Mouse (Mus musculus): ENCODE measurements around the gene Scaf1. TPM values are rescaled to one million over a fixed set of nuclear protein-coding genes. Genes with fewer than 3 reads are reported as not detected.

The Scaf1 gene
- total and polyA plus RNA-seq, 2 experiments from 2014 or later, result 45.6 to 77.7 TPM

DNA sequence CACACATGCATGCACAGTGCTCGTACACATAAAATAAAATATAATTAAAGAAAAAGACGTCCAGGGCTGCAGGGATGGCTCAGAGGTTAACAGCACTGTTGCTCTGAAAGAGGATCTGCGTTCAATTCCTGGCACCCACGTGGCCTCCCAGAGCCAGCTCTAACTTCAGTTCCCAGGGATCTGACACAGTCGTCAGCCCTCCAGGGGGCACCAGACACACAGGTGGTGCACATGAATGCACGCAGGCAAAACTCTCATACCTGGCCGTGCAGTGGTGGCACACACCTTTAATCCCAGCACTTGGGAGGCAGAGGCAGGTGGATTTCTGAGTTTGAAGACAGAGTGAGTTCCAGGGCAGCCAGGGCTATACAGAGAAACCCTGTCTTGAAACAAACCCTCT lies 50.2 kb downstream of the Scaf1 start:
- H3K4me3 ChIP-seq (ENCODE audit: low read length), result no peak overlapping the region
- peaks cover 1% of the 10 kb centered on the region; the same call in 1 of the 2 replicates for H3K4me1 ChIP-seq (ENCODE audit: insufficient read depth, low read length)
- WGBS, result 79% methylated on average over 7 of the region's 7 CpGs
- no peak overlapping the region for H3K9ac ChIP-seq (replicated peaks; ENCODE audit: low read length)
- no peak; the same call in 1 of the 2 replicates for TF ChIP-seq CTCF (IDR thresholded peaks at IDR 0.05; ENCODE audit: low read depth)
- no peak for DNase-seq (ENCODE audit: low spot score)
- peaks cover 17% of the 10 kb centered on the region for H3K36me3 ChIP-seq (ENCODE audit: insufficient read depth, low read length)
- no peak overlapping the region for H3K27ac ChIP-seq
- ATAC-seq, result no peak
- no peak overlapping the region for H3K4me2 ChIP-seq (ENCODE audit: low read depth, low read length)
- H3K9me3 ChIP-seq (ENCODE audit: low read length), result no peaks in the 10 kb centered on the region
- H3K27me3 ChIP-seq (ENCODE audit: insufficient read depth, low read length), result no peaks in the 10 kb centered on the region

DNA sequence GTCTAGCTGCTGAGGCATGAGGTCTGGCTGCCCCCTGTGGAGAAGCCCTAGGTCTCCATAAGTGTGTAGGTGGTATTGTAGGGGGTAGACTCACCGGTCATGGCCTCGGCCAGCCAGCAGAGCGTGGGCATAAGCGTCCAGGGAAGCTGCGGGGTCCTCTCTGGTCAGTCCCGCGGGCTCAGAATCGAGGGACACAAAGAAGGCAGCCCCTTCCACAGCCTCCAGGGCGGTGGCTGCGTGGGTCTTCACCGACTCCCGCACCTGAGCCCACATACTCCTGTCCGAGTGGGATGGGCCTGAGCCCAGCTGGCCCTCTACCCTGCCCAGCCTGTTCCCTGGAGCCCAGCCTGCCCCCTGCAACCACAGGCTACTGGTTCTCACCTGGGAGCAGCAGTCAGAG lies 51.2 kb downstream of the Scaf1 start:
- no peaks in the 10 kb centered on the region for H3K9me3 ChIP-seq (ENCODE audit: low read length)
- no peak overlapping the region for H3K4me3 ChIP-seq (ENCODE audit: low read length)
- no peak overlapping the region for H3K9ac ChIP-seq (replicated peaks; ENCODE audit: low read length)
- H3K36me3 ChIP-seq (ENCODE audit: insufficient read depth, low read length), result peaks cover 21% of the 10 kb centered on the region
- no peak for TF ChIP-seq CTCF (IDR thresholded peaks at IDR 0.05; ENCODE audit: low read depth)
- no peak overlapping the region for H3K27ac ChIP-seq
- no peak overlapping the region for H3K4me2 ChIP-seq (ENCODE audit: low read depth, low read length)
- H3K27me3 ChIP-seq (ENCODE audit: insufficient read depth, low read length), result no peaks in the 10 kb centered on the region
- H3K4me1 ChIP-seq (ENCODE audit: insufficient read depth, low read length), result no peaks in the 10 kb centered on the region
- no peak for ATAC-seq
- WGBS, result 96% methylated on average over 13 of the region's 13 CpGs
- no peak for DNase-seq (ENCODE audit: low spot score)

DNA sequence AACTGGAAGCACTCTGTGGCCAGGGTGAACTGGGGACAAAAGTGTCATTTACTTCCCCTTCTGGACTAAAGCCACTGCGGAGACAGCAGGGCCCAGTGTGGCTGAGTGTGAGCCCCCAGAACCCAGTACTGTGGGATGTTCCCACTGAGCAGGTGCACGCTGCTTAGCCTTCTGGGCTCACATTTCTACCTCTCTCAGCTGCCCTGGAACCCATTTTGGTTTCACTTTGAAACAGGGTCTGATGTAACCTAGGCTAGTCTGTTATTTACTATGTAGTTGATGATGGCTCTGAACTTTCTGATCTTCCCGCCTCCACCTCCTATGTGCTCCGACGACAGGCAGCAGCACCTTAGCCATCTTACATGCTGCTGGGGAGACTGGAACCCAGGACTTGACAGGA lies 53.3 kb downstream of the Scaf1 start:
- 90% methylated on average over 5 of the region's 5 CpGs for WGBS
- Histone ChIP-seq H3K9ac (replicated peaks; ENCODE audit: low read length) (no peak overlapping the region), H3K4me3 (ENCODE audit: low read length) (no peak overlapping the region), H3K4me2 (ENCODE audit: low read depth, low read length) (no peak overlapping the region), H3K4me1 (ENCODE audit: insufficient read depth, low read length) (no peaks in the 10 kb centered on the region), H3K27me3 (ENCODE audit: insufficient read depth, low read length) (no peaks in the 10 kb centered on the region), H3K9me3 (ENCODE audit: low read length) (no peaks in the 10 kb centered on the region), H3K36me3 (ENCODE audit: insufficient read depth, low read length) (peaks cover 21% of the 10 kb centered on the region), H3K27ac (no peak overlapping the region)
- no peak for DNase-seq (ENCODE audit: low spot score)
- no peak for ATAC-seq
- no peak for TF ChIP-seq CTCF (IDR thresholded peaks at IDR 0.05; ENCODE audit: low read depth)

DNA sequence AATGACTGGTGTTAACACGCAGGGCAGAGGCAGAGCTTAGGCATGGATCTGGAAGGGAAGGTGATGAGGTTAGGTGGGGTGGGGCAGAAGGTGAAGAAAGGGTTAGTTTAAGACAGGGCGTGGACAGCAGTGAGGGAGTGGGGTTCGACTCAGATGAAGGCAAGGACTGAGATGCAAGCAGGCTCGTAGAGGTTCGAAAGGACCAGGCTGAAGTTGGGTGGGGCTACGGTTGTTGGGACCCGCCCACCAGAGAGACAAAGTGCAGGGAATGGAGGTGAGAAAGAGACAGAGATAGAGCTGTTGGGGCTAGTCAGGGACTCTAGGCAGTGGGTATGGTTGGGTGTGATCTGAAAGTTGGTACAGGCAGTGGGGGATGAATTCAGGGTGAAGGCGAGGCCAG lies 53.8 kb downstream of the Scaf1 start:
- no peaks in the 10 kb centered on the region for H3K9me3 ChIP-seq (ENCODE audit: low read length)
- peaks cover 21% of the 10 kb centered on the region for H3K36me3 ChIP-seq (ENCODE audit: insufficient read depth, low read length)
- no peak overlapping the region for H3K9ac ChIP-seq (replicated peaks; ENCODE audit: low read length)
- DNase-seq (ENCODE audit: low spot score), result no peak
- H3K4me2 ChIP-seq (ENCODE audit: low read depth, low read length), result no peak overlapping the region
- H3K4me3 ChIP-seq (ENCODE audit: low read length), result no peak overlapping the region
- no peak for TF ChIP-seq CTCF (IDR thresholded peaks at IDR 0.05; ENCODE audit: low read depth)
- no peaks in the 10 kb centered on the region for H3K4me1 ChIP-seq (ENCODE audit: insufficient read depth, low read length)
- no peaks in the 10 kb centered on the region for H3K27me3 ChIP-seq (ENCODE audit: insufficient read depth, low read length)
- H3K27ac ChIP-seq, result no peak overlapping the region
- no peak for ATAC-seq
- WGBS, result 80% methylated on average over 8 of the region's 8 CpGs

DNA sequence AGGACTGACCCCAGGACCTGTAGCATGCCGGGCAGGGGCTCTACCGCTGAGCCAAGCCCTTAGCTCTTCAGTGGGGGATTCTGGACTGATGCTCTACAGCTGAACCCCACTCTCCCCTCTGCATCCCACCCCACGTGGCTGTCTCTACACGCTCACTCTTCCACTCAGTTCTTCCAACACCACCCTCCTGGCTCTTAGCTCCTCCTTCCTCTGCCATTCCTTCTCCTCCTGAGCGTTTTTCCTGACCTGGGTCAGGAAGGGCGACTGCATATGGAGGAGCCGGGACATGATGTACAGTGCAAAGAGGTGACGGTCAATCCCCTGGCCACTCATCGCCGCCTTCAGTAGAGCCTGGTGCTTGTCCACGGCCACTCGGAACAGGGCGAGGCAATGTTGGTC lies 55.7 kb downstream of the Scaf1 start:
- H3K36me3 ChIP-seq (ENCODE audit: insufficient read depth, low read length), result peaks cover 16% of the 10 kb centered on the region
- H3K9me3 ChIP-seq (ENCODE audit: low read length), result no peaks in the 10 kb centered on the region
- H3K4me1 ChIP-seq (ENCODE audit: insufficient read depth, low read length), result no peaks in the 10 kb centered on the region
- H3K9ac ChIP-seq (replicated peaks; ENCODE audit: low read length), result no peak overlapping the region
- ATAC-seq (no peak), DNase-seq (ENCODE audit: low spot score) (no peak)
- H3K4me2 ChIP-seq (ENCODE audit: low read depth, low read length), result no peak overlapping the region
- H3K4me3 ChIP-seq (ENCODE audit: low read length), result no peak overlapping the region
- no peak overlapping the region for H3K27ac ChIP-seq
- WGBS, result 93% methylated on average over 13 of the region's 13 CpGs
- no peak for TF ChIP-seq CTCF (IDR thresholded peaks at IDR 0.05; ENCODE audit: low read depth)
- H3K27me3 ChIP-seq (ENCODE audit: insufficient read depth, low read length), result no peaks in the 10 kb centered on the region

DNA sequence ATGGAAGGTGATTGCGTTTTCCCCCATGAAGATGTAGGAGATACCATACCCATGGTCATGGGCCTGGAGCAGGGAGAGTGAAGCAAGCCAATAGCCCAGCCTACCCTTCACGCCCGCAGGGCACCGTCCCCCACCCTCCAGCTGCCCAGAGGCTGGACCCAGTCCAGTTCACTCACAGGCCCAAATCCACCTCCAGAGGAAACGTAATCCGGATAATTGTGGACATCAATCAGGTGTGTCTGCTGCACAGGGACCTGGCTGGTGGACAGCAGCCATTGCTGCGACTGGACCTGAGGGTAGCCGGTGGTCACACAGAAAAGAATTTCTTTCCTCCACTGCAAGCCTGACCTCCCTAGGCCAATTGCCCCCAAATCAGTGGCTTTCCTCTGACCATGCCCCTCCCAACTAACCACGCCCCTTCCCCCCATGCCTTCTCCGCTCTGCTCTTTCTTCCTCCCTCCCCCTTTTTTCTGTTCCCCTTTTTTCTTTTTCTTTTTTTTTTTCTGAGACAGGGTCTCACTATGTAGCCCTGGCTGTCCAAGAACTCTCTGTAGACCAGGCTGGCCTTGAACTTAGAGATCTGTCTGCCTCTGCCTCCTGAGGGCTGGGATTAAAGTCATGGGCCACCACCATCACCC lies 56.2 kb downstream of the Scaf1 start:
- Histone ChIP-seq H3K4me3 (ENCODE audit: low read length) (no peak overlapping the region), H3K4me2 (ENCODE audit: low read depth, low read length) (no peak overlapping the region), H3K9me3 (ENCODE audit: low read length) (no peaks in the 10 kb centered on the region), H3K9ac (replicated peaks; ENCODE audit: low read length) (no peak overlapping the region), H3K36me3 (ENCODE audit: insufficient read depth, low read length) (peaks cover 16% of the 10 kb centered on the region), H3K4me1 (ENCODE audit: insufficient read depth, low read length) (no peaks in the 10 kb centered on the region), H3K27ac (no peak overlapping the region), H3K27me3 (ENCODE audit: insufficient read depth, low read length) (no peaks in the 10 kb centered on the region)
- TF ChIP-seq CTCF (IDR thresholded peaks at IDR 0.05; ENCODE audit: low read depth), result no peak
- WGBS, result 84% methylated on average over 10 of the region's 10 CpGs
- DNase-seq (ENCODE audit: low spot score) (no peak), ATAC-seq (no peak)

DNA sequence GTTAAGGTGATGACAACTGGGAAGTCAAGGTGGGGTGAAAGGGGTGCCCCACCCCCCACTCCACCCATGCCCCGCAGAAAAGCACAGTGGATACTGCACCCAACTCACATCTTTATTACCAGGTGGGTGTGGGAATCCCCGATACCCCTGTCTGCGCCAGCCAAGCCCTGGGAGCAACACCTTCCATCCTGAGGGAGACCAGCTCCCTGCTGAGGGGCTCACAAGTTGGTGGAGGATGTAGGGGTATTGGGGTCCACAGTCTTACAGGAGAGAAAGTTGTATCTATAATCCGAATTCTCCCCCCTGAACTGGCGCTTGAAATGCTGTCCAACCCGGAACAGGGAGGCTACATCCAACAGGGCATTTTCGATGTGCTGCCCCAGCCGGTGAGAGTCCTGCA lies 56.9 kb downstream of the Scaf1 start:
- no peak overlapping the region for H3K4me2 ChIP-seq (ENCODE audit: low read depth, low read length)
- DNase-seq (ENCODE audit: low spot score), result no peak
- no peak for TF ChIP-seq CTCF (IDR thresholded peaks at IDR 0.05; ENCODE audit: low read depth)
- H3K9ac ChIP-seq (replicated peaks; ENCODE audit: low read length), result no peak overlapping the region
- no peaks in the 10 kb centered on the region for H3K4me1 ChIP-seq (ENCODE audit: insufficient read depth, low read length)
- 89% methylated on average over 8 of the region's 8 CpGs for WGBS
- peaks cover 16% of the 10 kb centered on the region for H3K36me3 ChIP-seq (ENCODE audit: insufficient read depth, low read length)
- ATAC-seq, result no peak
- H3K4me3 ChIP-seq (ENCODE audit: low read length), result no peak overlapping the region
- no peak overlapping the region for H3K27ac ChIP-seq
- H3K9me3 ChIP-seq (ENCODE audit: low read length), result no peaks in the 10 kb centered on the region
- H3K27me3 ChIP-seq (ENCODE audit: insufficient read depth, low read length), result no peaks in the 10 kb centered on the region
